Comparison of ENCODE assay signal across 8 mouse cellular contexts in genomic region chr5:151142671-151143601, GRCm38 (mm10).
DNase-seq lines count a peak whose midpoint lies in the region; ATAC-seq and TF ChIP-seq lines count a peak whose summit lies in the region.

No protein-coding gene starts in this region.

- H3K36me3 ChIP-seq in heart, postnatal 0 days (replicated peaks; ENCODE audit: control insufficient read depth, insufficient read depth, low read length): no peaks in the 10 kb centered on the region
- H3K36me3 ChIP-seq in midbrain, embryonic 14.5 days (ENCODE audit: control insufficient read depth, insufficient read depth, low read length): no peaks in the 10 kb centered on the region

- H3K4me3 ChIP-seq in heart, postnatal 0 days (ENCODE audit: low read depth, low read length): no peak overlapping the region
- H3K4me3 ChIP-seq in midbrain, embryonic 14.5 days (replicated peaks; ENCODE audit: low read depth, low read length): no peak overlapping the region

- TF ChIP-seq EP300 in heart, postnatal 0 days (IDR thresholded peaks at IDR 0.05; ENCODE audit: low read depth): no peak

- H3K4me1 ChIP-seq in heart, postnatal 0 days (ENCODE audit: control insufficient read depth, insufficient read depth): 0 out of 2 replicates have a peak, but pooled peaks cover 18% of the 10 kb centered on the region
- H3K4me1 ChIP-seq in midbrain, embryonic 14.5 days (ENCODE audit: control insufficient read depth, insufficient read depth, low read length): peaks cover 12% of the 10 kb centered on the region; the same call in 1 of the 2 replicates

- peak overlapping the region; percentile 50 for H3K27ac ChIP-seq in heart, postnatal 0 days (ENCODE audit: low read depth)
- peak overlapping the region; percentile 55; the same call in 1 of the 2 replicates for H3K27ac ChIP-seq in midbrain, embryonic 14.5 days (replicated peaks; ENCODE audit: low read depth, low read length)

- no peak for TF ChIP-seq CTCF in heart, postnatal 0 days (IDR thresholded peaks at IDR 0.05; ENCODE audit: low read depth)

- H3K27me3 ChIP-seq in heart, postnatal 0 days (ENCODE audit: control insufficient read depth, insufficient read depth, low read length): no peaks in the 10 kb centered on the region
- H3K27me3 ChIP-seq in midbrain, embryonic 14.5 days (ENCODE audit: control insufficient read depth, insufficient read depth, low read length): no peaks in the 10 kb centered on the region

- 39% methylated on average over 11 of the region's 11 CpGs for WGBS in heart, postnatal 0 days
- WGBS in midbrain, embryonic 14.5 days: 21% methylated on average over 11 of the region's 11 CpGs

- no peak overlapping the region for H3K9ac ChIP-seq in heart, postnatal 0 days (replicated peaks; ENCODE audit: low read depth, low read length)
- H3K9ac ChIP-seq in midbrain, embryonic 14.5 days (replicated peaks; ENCODE audit: low read length): no peak overlapping the region

- DNase-seq in right cerebral cortex, adult 18-20 months: peak; percentile 11
- DNase-seq in right cerebral cortex, postnatal 36 days (ENCODE audit: low spot score in 2 of 2): no peak
- DNase-seq in fat pad, adult 2 months (ENCODE audit: extremely low read depth, low read depth, low spot score): peak; percentile 16
- DNase-seq in heart, postnatal 0 days (ENCODE audit: low spot score): no peak
- peak; percentile 28 to 45 for DNase-seq in layer of hippocampus, postnatal 10 days (ENCODE audit: low spot score in 2 of 2)
- peak; percentile 50 for DNase-seq in midbrain, embryonic 14.5 days
- DNase-seq in thymus, adult 18-20 months: no peak

- peak; percentile 34 for ATAC-seq in heart, postnatal 0 days (ENCODE audit: insufficient read depth, low read depth)
- peak; percentile 55; the same call in 1 of the 2 replicates for ATAC-seq in midbrain, embryonic 14.5 days (ENCODE audit: low FRiP score, low TSS enrichment)
- ATAC-seq in erythroid progenitor cell, adult 5-6 weeks (replicated peaks; ENCODE audit: low FRiP score, poor library complexity, severe bottlenecking): no peak

- H3K4me2 ChIP-seq in heart, postnatal 0 days (ENCODE audit: low read depth, low read length): no peak overlapping the region
- H3K4me2 ChIP-seq in midbrain, embryonic 14.5 days (ENCODE audit: low read length): no peak overlapping the region

- H3K9me3 ChIP-seq in heart, postnatal 0 days (replicated peaks; ENCODE audit: control insufficient read depth, low read length): no peaks in the 10 kb centered on the region
- H3K9me3 ChIP-seq in midbrain, embryonic 14.5 days (ENCODE audit: control insufficient read depth, low read length): no peaks in the 10 kb centered on the region

Comparison
In these comparisons a context has a peak if more than half of its experiments do, and no peak if none do; other contexts are left out.
1. DNase-seq: peak in right cerebral cortex, adult 18-20 months (single experiment), fat pad, adult 2 months (single experiment), layer of hippocampus, postnatal 10 days (2 of 2) and midbrain, embryonic 14.5 days (single experiment); none in right cerebral cortex, postnatal 36 days (0 of 2), heart, postnatal 0 days (single experiment) and thymus, adult 18-20 months (0 of 2).